Mouse (Mus musculus): ENCODE data around the gene Rmi2. TPM values are rescaled to one million over a fixed set of nuclear protein-coding genes. Genes with fewer than 3 reads are reported as not detected.

Gene Rmi2
- 0.31 and 0.44 TPM in 2 replicates for polyA plus RNA-seq (2014; fragmentation: Nextera tagmentation; extraction: Ambion mirVana)

DNA sequence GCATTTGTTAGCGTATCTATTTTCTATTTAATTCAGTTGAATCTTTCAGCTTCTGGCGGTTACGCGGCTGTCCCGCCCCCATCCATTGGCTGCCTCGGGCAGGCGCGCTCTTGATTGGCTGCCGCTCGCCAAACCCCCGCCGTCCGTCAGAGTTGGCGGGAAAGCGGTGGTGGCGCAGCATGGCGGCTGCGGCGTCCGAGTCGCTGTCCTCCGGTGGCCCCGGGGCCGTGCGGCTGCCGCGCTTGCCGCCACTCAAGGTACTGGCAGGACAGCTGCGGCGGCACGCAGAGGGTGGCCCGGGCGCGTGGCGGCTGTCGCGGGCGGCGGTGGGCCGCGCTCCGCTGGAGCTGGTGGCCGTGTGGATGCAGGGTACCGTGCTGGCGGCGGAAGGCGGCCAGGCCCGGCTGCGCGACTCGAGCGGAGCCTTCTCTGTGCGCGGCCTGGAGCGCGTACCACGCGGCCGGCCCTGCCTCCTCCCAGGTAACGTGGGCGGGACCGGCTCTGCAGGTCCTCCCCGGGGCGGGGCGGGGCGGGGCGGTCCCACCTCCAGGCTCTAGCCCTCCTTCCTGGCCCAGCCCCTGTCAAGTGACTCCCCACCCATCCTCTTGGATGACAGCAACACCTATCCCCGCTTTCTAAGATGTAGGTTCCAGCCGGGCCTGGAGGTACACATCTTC, at the start of gene Rmi2:
Gene Rmi2, plus strand, starts transcription at position 149 of the 677 bp plus-strand sequence.
- H3K27ac ChIP-seq (ENCODE audit: low read depth, low read length), result no peak within 1 kb of the TSS
- H3K4me3 ChIP-seq (ENCODE audit: low read depth, low read length), result peak within 1 kb of the TSS; percentile 68
- H3K9me3 ChIP-seq (ENCODE audit: control insufficient read depth, low read length), result no peaks in the 10 kb centered on the region
- WGBS, result under 1% methylated on average over 48 of the region's 69 CpGs
- H3K36me3 ChIP-seq (ENCODE audit: control insufficient read depth, insufficient read depth, low read length), result no peaks in the 10 kb centered on the region
- no peaks in the 10 kb centered on the region for H3K4me1 ChIP-seq (ENCODE audit: control insufficient read depth, insufficient read depth, low read length)
- peak; percentile 96 for ATAC-seq (ENCODE audit: low read depth)
- no peaks in the 10 kb centered on the region for H3K27me3 ChIP-seq (ENCODE audit: control insufficient read depth, insufficient read depth, low read length)
- H3K9ac ChIP-seq (replicated peaks; ENCODE audit: low read depth, low read length), result peak within 1 kb of the TSS; percentile 37; the same call in 1 of the 2 replicates
- peak within 1 kb of the TSS; percentile 95 for H3K4me2 ChIP-seq (ENCODE audit: low read depth, low read length)

DNA sequence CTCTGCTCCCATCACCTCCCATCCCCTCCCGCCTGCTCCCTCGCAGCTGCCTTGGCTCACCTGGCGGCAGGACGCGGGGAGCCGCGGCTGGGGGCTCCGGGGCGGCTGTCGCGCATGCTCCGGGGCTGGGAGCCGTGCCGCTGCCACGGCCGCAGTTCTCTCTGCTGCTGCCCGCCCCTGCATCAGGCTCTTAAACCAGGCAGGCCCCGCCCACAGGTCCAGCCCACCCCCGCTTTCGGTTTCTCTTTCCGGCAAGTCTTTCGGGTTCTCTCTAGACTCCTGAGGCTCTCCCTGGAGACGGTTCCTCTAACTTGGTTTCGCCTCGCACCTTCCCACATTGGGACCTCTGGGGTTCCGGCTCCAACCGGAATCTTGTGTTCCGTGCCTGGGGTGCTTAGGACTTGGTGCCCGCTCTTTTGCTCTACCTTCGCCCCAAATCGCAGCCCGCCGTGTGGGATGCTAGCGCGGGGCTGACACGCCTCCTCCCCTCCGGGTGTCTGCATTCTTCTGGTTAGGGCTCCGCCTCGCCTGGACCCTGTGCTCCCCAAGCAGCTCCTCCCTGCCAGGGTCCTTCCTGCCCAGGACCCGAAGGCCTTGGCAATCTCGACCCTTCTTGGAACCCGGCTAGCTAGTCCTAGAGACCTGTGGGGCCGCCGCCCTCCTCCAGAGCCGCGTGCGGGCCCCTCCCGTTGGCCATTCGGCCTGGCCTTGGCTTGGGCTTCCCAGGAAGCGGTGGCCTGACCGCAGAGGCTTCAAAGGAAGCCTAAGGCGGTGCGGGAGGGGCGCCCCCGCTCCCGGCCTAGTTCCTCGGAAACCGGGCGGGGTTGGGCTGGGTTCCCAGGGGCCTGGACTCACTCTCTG, 49.3 kb upstream of the Rmi2 start, which contains the start of gene Socs1:
Gene Socs1, minus strand, starts transcription at position 166 of the 861 bp plus-strand sequence.
- Histone ChIP-seq H3K4me2 (ENCODE audit: low read depth, low read length) (peak within 1 kb of the TSS; percentile 100), H3K27ac (ENCODE audit: low read depth, low read length) (peak within 1 kb of the TSS; percentile 88), H3K4me1 (ENCODE audit: control insufficient read depth, insufficient read depth, low read length) (peaks cover 6% of the 10 kb centered on the region), H3K27me3 (ENCODE audit: control insufficient read depth, insufficient read depth, low read length) (0 out of 2 replicates have a peak, but pooled peaks cover 3% of the 10 kb centered on the region), H3K36me3 (ENCODE audit: control insufficient read depth, insufficient read depth, low read length) (no peaks in the 10 kb centered on the region), H3K9ac (replicated peaks; ENCODE audit: low read depth, low read length) (peak within 1 kb of the TSS; percentile 67), H3K4me3 (ENCODE audit: low read depth, low read length) (peak within 1 kb of the TSS; percentile 57), H3K9me3 (ENCODE audit: control insufficient read depth, low read length) (no peaks in the 10 kb centered on the region)
- ATAC-seq (ENCODE audit: low read depth), result peak; percentile 88
- under 1% methylated on average over 50 of the region's 59 CpGs for WGBS

DNA sequence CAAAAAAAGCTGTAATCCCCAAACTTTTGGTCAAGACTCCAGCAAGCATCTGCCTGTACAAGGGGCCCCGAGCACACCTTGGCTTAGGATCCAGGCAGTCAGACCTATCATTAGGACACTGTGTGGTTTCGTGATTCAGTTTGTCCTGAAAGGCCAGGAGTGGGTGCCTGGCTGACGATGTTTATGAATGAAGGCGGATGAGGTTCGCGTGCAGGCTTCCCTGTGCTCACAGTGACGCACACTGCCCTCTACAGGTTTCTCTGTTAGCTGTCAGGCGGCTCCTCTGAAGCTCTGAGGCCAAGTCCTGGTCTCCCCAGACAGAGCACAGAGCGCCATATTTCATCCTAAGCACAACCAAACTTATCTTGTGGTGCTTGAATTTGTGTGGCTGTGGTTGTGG, 48.6 kb upstream of the Rmi2 start:
- Histone ChIP-seq H3K9me3 (ENCODE audit: control insufficient read depth, low read length) (no peaks in the 10 kb centered on the region), H3K4me2 (ENCODE audit: low read depth, low read length) (peak overlapping the region; percentile 100), H3K27me3 (ENCODE audit: control insufficient read depth, insufficient read depth, low read length) (0 out of 2 replicates have a peak, but pooled peaks cover 3% of the 10 kb centered on the region), H3K4me3 (ENCODE audit: low read depth, low read length) (peak overlapping the region; percentile 57), H3K36me3 (ENCODE audit: control insufficient read depth, insufficient read depth, low read length) (no peaks in the 10 kb centered on the region), H3K27ac (ENCODE audit: low read depth, low read length) (peak overlapping the region; percentile 88), H3K4me1 (ENCODE audit: control insufficient read depth, insufficient read depth, low read length) (peaks cover 6% of the 10 kb centered on the region), H3K9ac (replicated peaks; ENCODE audit: low read depth, low read length) (peak overlapping the region; percentile 67)
- 3% methylated on average over 9 of the region's 9 CpGs for WGBS
- ATAC-seq (ENCODE audit: low read depth), result peak; percentile 45

DNA sequence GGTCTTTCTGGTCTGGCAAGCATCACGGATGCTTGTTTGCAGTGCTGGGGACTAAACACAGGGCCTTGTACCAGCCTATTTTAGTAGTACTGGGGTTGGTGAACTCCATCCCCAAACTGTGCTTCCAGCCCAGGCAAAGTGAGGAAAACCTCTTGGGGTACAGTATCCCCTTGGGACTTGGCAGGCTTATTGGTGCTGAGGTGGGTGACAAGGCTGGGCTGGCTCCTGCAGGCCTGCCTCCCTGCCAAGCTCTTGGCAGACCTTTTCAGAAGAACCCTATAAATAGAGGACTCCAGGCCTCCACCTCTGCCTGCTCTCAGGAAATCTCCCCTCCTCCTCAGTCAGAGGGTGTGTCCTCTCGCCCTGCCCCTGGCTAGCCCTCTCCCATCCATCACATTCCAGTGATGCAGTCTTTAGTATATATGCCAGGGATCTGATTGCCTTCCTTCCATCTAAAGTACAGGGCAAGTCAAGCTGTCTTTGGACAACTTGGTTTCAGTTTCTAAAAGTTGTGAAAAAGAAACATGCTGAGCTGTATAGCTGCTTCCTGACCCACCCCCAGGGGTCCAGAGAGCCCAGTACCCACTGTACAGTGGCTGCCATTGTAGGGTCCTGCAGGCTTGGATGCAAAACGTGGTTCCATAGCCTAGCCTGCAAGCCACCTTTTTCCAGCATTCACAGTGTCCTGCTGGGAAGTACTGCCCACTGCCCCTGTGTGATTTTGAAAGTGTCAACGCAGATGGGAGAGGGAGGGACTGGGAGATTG, 47.9 kb upstream of the Rmi2 start:
- Histone ChIP-seq H3K9me3 (ENCODE audit: control insufficient read depth, low read length) (no peaks in the 10 kb centered on the region), H3K27me3 (ENCODE audit: control insufficient read depth, insufficient read depth, low read length) (0 out of 2 replicates have a peak, but pooled peaks cover 3% of the 10 kb centered on the region), H3K27ac (ENCODE audit: low read depth, low read length) (no peak overlapping the region), H3K9ac (replicated peaks; ENCODE audit: low read depth, low read length) (no peak overlapping the region), H3K4me2 (ENCODE audit: low read depth, low read length) (peak overlapping the region; percentile 100; the same call in 1 of the 2 replicates), H3K4me1 (ENCODE audit: control insufficient read depth, insufficient read depth, low read length) (peaks cover 6% of the 10 kb centered on the region), H3K36me3 (ENCODE audit: control insufficient read depth, insufficient read depth, low read length) (no peaks in the 10 kb centered on the region), H3K4me3 (ENCODE audit: low read depth, low read length) (no peak overlapping the region)
- 63% methylated on average over 4 of the region's 4 CpGs for WGBS
- ATAC-seq (ENCODE audit: low read depth), result no peak

DNA sequence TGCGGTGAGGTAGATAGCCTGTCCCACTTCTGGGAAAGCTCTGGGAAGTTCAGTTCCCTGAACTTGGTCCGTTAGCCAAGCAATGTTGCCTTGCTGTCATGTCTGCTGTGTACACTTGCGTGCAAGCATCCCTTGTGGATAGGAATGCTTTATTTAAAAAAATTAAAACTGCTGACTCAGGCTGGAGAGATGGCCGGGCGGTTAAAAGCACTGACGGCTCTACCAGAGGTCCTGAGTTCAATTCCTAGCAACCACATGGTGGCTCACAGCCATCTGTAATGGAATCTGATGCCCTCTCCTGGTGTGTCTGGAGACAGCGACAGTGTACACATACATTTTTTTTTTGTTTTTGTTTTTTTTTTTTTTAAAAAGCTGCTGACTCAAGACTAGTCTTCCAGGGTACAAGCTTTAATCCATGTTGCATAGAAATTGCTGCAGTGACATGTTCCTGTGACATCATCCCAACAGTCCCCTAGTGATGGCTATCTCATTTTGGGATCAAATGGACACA, 47.3 kb upstream of the Rmi2 start:
- no peaks in the 10 kb centered on the region for H3K9me3 ChIP-seq (ENCODE audit: control insufficient read depth, low read length)
- H3K27me3 ChIP-seq (ENCODE audit: control insufficient read depth, insufficient read depth, low read length), result 0 out of 2 replicates have a peak, but pooled peaks cover 3% of the 10 kb centered on the region
- H3K36me3 ChIP-seq (ENCODE audit: control insufficient read depth, insufficient read depth, low read length), result no peaks in the 10 kb centered on the region
- H3K27ac ChIP-seq (ENCODE audit: low read depth, low read length), result no peak overlapping the region
- H3K9ac ChIP-seq (replicated peaks; ENCODE audit: low read depth, low read length), result no peak overlapping the region
- peaks cover 6% of the 10 kb centered on the region for H3K4me1 ChIP-seq (ENCODE audit: control insufficient read depth, insufficient read depth, low read length)
- 88% methylated on average over 7 of the region's 7 CpGs for WGBS
- ATAC-seq (ENCODE audit: low read depth), result no peak
- H3K4me2 ChIP-seq (ENCODE audit: low read depth, low read length), result no peak overlapping the region
- no peak overlapping the region for H3K4me3 ChIP-seq (ENCODE audit: low read depth, low read length)

DNA sequence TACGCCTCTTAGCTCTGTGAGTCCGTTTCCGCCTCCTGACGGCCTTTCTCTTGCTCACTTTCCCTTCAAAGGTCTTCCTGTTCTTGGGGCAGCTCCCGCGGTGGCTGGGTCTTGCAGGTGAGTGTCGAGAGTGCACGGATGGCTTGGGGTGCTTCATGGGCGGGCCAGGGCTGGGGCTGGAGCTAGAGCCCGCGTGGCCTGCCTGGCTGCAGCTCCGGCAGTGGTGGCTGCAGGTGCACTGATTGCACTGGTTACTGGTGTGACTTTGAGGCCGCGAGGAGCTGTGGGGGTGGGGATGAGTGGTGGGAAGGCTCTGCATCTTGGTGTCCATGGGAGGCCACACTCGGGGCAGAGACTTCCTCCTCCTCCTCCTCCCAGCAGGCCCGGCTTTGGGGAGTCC, 46.6 kb upstream of the Rmi2 start, which contains the start of gene Tnp2:
Gene Tnp2, minus strand, starts transcription at position 390 of the 400 bp plus-strand sequence.
- Histone ChIP-seq H3K27me3 (ENCODE audit: control insufficient read depth, insufficient read depth, low read length) (0 out of 2 replicates have a peak, but pooled peaks cover 1% of the 10 kb centered on the region), H3K9ac (replicated peaks; ENCODE audit: low read depth, low read length) (no peak within 1 kb of the TSS), H3K4me3 (ENCODE audit: low read depth, low read length) (no peak within 1 kb of the TSS), H3K27ac (ENCODE audit: low read depth, low read length) (no peak within 1 kb of the TSS), H3K4me1 (ENCODE audit: control insufficient read depth, insufficient read depth, low read length) (peaks cover 6% of the 10 kb centered on the region), H3K4me2 (ENCODE audit: low read depth, low read length) (no peak within 1 kb of the TSS), H3K9me3 (ENCODE audit: control insufficient read depth, low read length) (no peaks in the 10 kb centered on the region), H3K36me3 (ENCODE audit: control insufficient read depth, insufficient read depth, low read length) (no peaks in the 10 kb centered on the region)
- ATAC-seq (ENCODE audit: low read depth), result no peak
- WGBS, result 51% methylated on average over 16 of the region's 16 CpGs

DNA sequence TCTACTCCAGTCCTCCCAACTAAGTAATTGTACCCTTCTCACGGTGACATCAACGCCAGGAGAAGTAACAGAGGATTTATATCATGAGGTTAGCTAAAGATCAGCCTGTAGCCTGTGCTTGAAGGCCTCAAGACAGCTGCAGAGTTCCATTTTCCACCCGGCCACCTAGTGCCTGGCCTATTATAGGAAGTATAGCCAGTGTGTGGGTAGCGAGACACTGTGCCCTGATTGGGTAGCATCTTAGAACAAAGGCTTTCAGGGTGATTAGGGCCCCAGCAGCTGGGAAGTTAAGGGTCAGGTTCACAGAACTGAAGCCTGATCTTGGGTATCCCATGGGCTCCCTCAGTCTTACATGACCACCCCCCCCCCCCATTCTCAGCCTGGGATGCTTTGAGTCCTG, 46.0 kb upstream of the Rmi2 start:
- no peak overlapping the region for H3K4me2 ChIP-seq (ENCODE audit: low read depth, low read length)
- no peaks in the 10 kb centered on the region for H3K27me3 ChIP-seq (ENCODE audit: control insufficient read depth, insufficient read depth, low read length)
- H3K4me1 ChIP-seq (ENCODE audit: control insufficient read depth, insufficient read depth, low read length), result peaks cover 4% of the 10 kb centered on the region; the same call in 1 of the 2 replicates
- WGBS, result 48% methylated on average over 4 of the region's 4 CpGs
- H3K9me3 ChIP-seq (ENCODE audit: control insufficient read depth, low read length), result no peaks in the 10 kb centered on the region
- H3K36me3 ChIP-seq (ENCODE audit: control insufficient read depth, insufficient read depth, low read length), result no peaks in the 10 kb centered on the region
- no peak overlapping the region for H3K9ac ChIP-seq (replicated peaks; ENCODE audit: low read depth, low read length)
- no peak for ATAC-seq (ENCODE audit: low read depth)
- no peak overlapping the region for H3K4me3 ChIP-seq (ENCODE audit: low read depth, low read length)
- H3K27ac ChIP-seq (ENCODE audit: low read depth, low read length), result no peak overlapping the region

DNA sequence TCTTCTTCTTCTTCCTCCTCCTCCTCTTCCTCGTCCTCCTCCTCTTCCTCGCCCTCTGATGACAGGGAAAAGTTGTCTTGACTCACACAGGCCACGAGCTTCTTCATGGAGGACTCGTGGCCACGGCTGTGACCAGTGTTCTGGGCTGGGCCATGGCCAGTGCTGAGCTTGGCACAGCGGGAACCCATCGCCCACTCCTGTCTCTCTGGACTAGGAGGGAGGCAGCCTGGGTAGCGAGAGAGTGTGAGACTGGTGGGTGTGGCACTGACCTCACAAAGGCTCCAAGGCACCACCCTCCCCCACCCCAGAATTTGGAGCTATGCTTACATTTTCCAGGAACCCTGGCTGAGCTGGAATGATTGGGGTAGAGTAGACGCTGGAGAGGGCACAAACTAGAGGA, 44.2 kb upstream of the Rmi2 start, which contains the start of gene Prm3:
Gene Prm3, minus strand, starts transcription at position 213 of the 400 bp plus-strand sequence.
- Histone ChIP-seq H3K27ac (ENCODE audit: low read depth, low read length) (no peak within 1 kb of the TSS), H3K4me1 (ENCODE audit: control insufficient read depth, insufficient read depth, low read length) (no peaks in the 10 kb centered on the region), H3K4me2 (ENCODE audit: low read depth, low read length) (no peak within 1 kb of the TSS), H3K36me3 (ENCODE audit: control insufficient read depth, insufficient read depth, low read length) (no peaks in the 10 kb centered on the region), H3K9ac (replicated peaks; ENCODE audit: low read depth, low read length) (no peak within 1 kb of the TSS), H3K27me3 (ENCODE audit: control insufficient read depth, insufficient read depth, low read length) (no peaks in the 10 kb centered on the region), H3K9me3 (ENCODE audit: control insufficient read depth, low read length) (no peaks in the 10 kb centered on the region), H3K4me3 (ENCODE audit: low read depth, low read length) (no peak within 1 kb of the TSS)
- WGBS, result 82% methylated on average over 9 of the region's 9 CpGs
- ATAC-seq (ENCODE audit: low read depth), result no peak
